Mouse (Mus musculus): Measurements from ENCODE around the gene Ap3s2. TPM values are rescaled to one million over a fixed set of nuclear protein-coding genes. Genes with fewer than 3 reads are reported as not detected.

The Ap3s2 gene
- polyA plus RNA-seq, 1 experiment from 2014 or later = 48.7 TPM

- Histone ChIP-seq H3K27ac (no peak overlapping the region), H3K9ac (no peak overlapping the region), H3K4me2 (replicated peaks) (no peak overlapping the region), H3K4me1 (peaks cover 8% of the 10 kb centered on the region; the same call in 1 of the 2 replicates), H3K27me3 (no peaks in the 10 kb centered on the region), H3K9me3 (replicated peaks) (no peaks in the 10 kb centered on the region), H3K36me3 (no peaks in the 10 kb centered on the region), H3K4me3 (no peak overlapping the region)
- ATAC-seq (ENCODE audit: low FRiP score) = no peak
- WGBS = 71% methylated on average over 11 of the region's 11 CpGs
Observed at GRCm38 (mm10) chr7:79858202-79858934, 62.1 kb downstream of the Ap3s2 start.

- no peak for ATAC-seq (ENCODE audit: low FRiP score)
- H3K4me2 ChIP-seq (replicated peaks) = no peak overlapping the region
- H3K4me3 ChIP-seq = no peak overlapping the region
- H3K36me3 ChIP-seq = no peaks in the 10 kb centered on the region
- H3K9me3 ChIP-seq (replicated peaks) = no peaks in the 10 kb centered on the region
- H3K4me1 ChIP-seq = peaks cover 8% of the 10 kb centered on the region; the same call in 1 of the 2 replicates
- 84% methylated on average over 4 of the region's 4 CpGs for WGBS
- no peaks in the 10 kb centered on the region for H3K27me3 ChIP-seq
- no peak overlapping the region for H3K27ac ChIP-seq
- H3K9ac ChIP-seq = no peak overlapping the region
Observed at GRCm38 (mm10) chr7:79856305-79856704, 64.1 kb downstream of the Ap3s2 start.

GRCm38 (mm10) chr7:79847456-79848451, 72.7 kb downstream of the Ap3s2 start:
- Histone ChIP-seq H3K4me1 (peaks cover 10% of the 10 kb centered on the region), H3K9me3 (replicated peaks) (no peaks in the 10 kb centered on the region), H3K27me3 (peaks cover 25% of the 10 kb centered on the region), H3K36me3 (no peaks in the 10 kb centered on the region), H3K4me3 (peak overlapping the region; percentile 34), H3K27ac (no peak overlapping the region), H3K4me2 (replicated peaks) (peak overlapping the region; percentile 58), H3K9ac (peak overlapping the region; percentile 43)
- 10% methylated on average over 53 of the region's 53 CpGs for WGBS
- ATAC-seq (ENCODE audit: low FRiP score) = no peak

GRCm38 (mm10) chr7:79846342-79846741, 74.1 kb downstream of the Ap3s2 start:
- no peak overlapping the region for H3K4me2 ChIP-seq (replicated peaks)
- H3K36me3 ChIP-seq = no peaks in the 10 kb centered on the region
- H3K27me3 ChIP-seq = peaks cover 25% of the 10 kb centered on the region
- H3K9ac ChIP-seq = no peak overlapping the region
- no peak overlapping the region for H3K27ac ChIP-seq
- H3K4me3 ChIP-seq = no peak overlapping the region
- H3K4me1 ChIP-seq = peaks cover 10% of the 10 kb centered on the region
- WGBS = 65% methylated on average over 2 of the region's 2 CpGs
- no peaks in the 10 kb centered on the region for H3K9me3 ChIP-seq (replicated peaks)
- ATAC-seq (ENCODE audit: low FRiP score) = no peak

- 83% methylated on average over 8 of the region's 8 CpGs for WGBS
- no peak for ATAC-seq (ENCODE audit: low FRiP score)
- H3K27me3 ChIP-seq = peaks cover 19% of the 10 kb centered on the region
Observed at GRCm38 (mm10) chr7:79844090-79844802, 76.2 kb downstream of the Ap3s2 start.

GRCm38 (mm10) chr7:79842163-79842562, 78.3 kb downstream of the Ap3s2 start:
- WGBS = 59% methylated on average over 7 of the region's 7 CpGs
- H3K27me3 ChIP-seq = peaks cover 6% of the 10 kb centered on the region
- no peaks in the 10 kb centered on the region for H3K4me1 ChIP-seq
- no peak for ATAC-seq (ENCODE audit: low FRiP score)
- no peak overlapping the region for H3K4me3 ChIP-seq
- no peaks in the 10 kb centered on the region for H3K36me3 ChIP-seq
- H3K27ac ChIP-seq = no peak overlapping the region
- no peaks in the 10 kb centered on the region for H3K9me3 ChIP-seq (replicated peaks)
- no peak overlapping the region for H3K4me2 ChIP-seq (replicated peaks)
- H3K9ac ChIP-seq = no peak overlapping the region

More at GRCm38 (mm10) chr7:79844090-79844802, 76.2 kb downstream of the Ap3s2 start:
- Histone ChIP-seq H3K4me1 (peaks cover 10% of the 10 kb centered on the region), H3K27ac (no peak overlapping the region), H3K9ac (no peak overlapping the region), H3K4me3 (no peak overlapping the region), H3K4me2 (replicated peaks) (no peak overlapping the region), H3K9me3 (replicated peaks) (no peaks in the 10 kb centered on the region), H3K36me3 (no peaks in the 10 kb centered on the region)

GRCm38 (mm10) chr7:79837247-79837646, 83.2 kb downstream of the Ap3s2 start:
- Histone ChIP-seq H3K4me3 (no peak overlapping the region), H3K4me2 (replicated peaks) (no peak overlapping the region), H3K27ac (no peak overlapping the region), H3K4me1 (no peaks in the 10 kb centered on the region), H3K9me3 (replicated peaks) (no peaks in the 10 kb centered on the region), H3K36me3 (no peaks in the 10 kb centered on the region), H3K9ac (no peak overlapping the region), H3K27me3 (no peaks in the 10 kb centered on the region)
- 75% methylated on average over 2 of the region's 2 CpGs for WGBS
- ATAC-seq (ENCODE audit: low FRiP score) = no peak

GRCm38 (mm10) chr7:79835196-79835595, 85.3 kb downstream of the Ap3s2 start:
- 95% methylated on average over 6 of the region's 6 CpGs for whole genome bisulfite sequencing
- Histone ChIP-seq H3K9me3 (replicated peaks) (no peaks in the 10 kb centered on the region), H3K36me3 (no peaks in the 10 kb centered on the region), H3K27ac (no peak overlapping the region), H3K4me2 (replicated peaks) (no peak overlapping the region), H3K4me3 (no peak overlapping the region), H3K9ac (no peak overlapping the region), H3K27me3 (no peaks in the 10 kb centered on the region), H3K4me1 (no peaks in the 10 kb centered on the region)
- no peak for ATAC-seq (ENCODE audit: low FRiP score)

- Histone ChIP-seq H3K4me1 (no peaks in the 10 kb centered on the region), H3K9ac (no peak overlapping the region), H3K4me3 (no peak overlapping the region), H3K27ac (no peak overlapping the region), H3K9me3 (replicated peaks) (no peaks in the 10 kb centered on the region), H3K27me3 (no peaks in the 10 kb centered on the region), H3K4me2 (replicated peaks) (no peak overlapping the region), H3K36me3 (no peaks in the 10 kb centered on the region)
- ATAC-seq (ENCODE audit: low FRiP score) = no peak
Observed at GRCm38 (mm10) chr7:79832980-79833379, 87.5 kb downstream of the Ap3s2 start.

- H3K27me3 ChIP-seq = no peaks in the 10 kb centered on the region
- no peak overlapping the region for H3K4me3 ChIP-seq
- H3K36me3 ChIP-seq = no peaks in the 10 kb centered on the region
- 78% methylated on average over 6 of the region's 6 CpGs for WGBS
- no peaks in the 10 kb centered on the region for H3K4me1 ChIP-seq
- H3K27ac ChIP-seq = no peak overlapping the region
- no peak overlapping the region for H3K4me2 ChIP-seq (replicated peaks)
- ATAC-seq (ENCODE audit: low FRiP score) = no peak
- no peaks in the 10 kb centered on the region for H3K9me3 ChIP-seq (replicated peaks)
- no peak overlapping the region for H3K9ac ChIP-seq
Observed at GRCm38 (mm10) chr7:79831585-79831984, 88.9 kb downstream of the Ap3s2 start.

GRCm38 (mm10) chr7:79831145-79831544, 89.3 kb downstream of the Ap3s2 start:
- WGBS = 78% methylated on average over 6 of the region's 6 CpGs
- H3K4me2 ChIP-seq (replicated peaks) = no peak overlapping the region
- ATAC-seq (ENCODE audit: low FRiP score) = no peak
- H3K36me3 ChIP-seq = no peaks in the 10 kb centered on the region
- no peaks in the 10 kb centered on the region for H3K9me3 ChIP-seq (replicated peaks)
- H3K4me3 ChIP-seq = no peak overlapping the region
- H3K27ac ChIP-seq = no peak overlapping the region
- H3K27me3 ChIP-seq = no peaks in the 10 kb centered on the region
- no peaks in the 10 kb centered on the region for H3K4me1 ChIP-seq
- H3K9ac ChIP-seq = no peak overlapping the region

- no peak for ATAC-seq (ENCODE audit: low FRiP score)
- no peaks in the 10 kb centered on the region for H3K36me3 ChIP-seq
- no peaks in the 10 kb centered on the region for H3K27me3 ChIP-seq
- no peak overlapping the region for H3K4me3 ChIP-seq
- H3K4me2 ChIP-seq (replicated peaks) = no peak overlapping the region
- H3K9ac ChIP-seq = no peak overlapping the region
- WGBS = 84% methylated on average over 3 of the region's 3 CpGs
- 0 out of 2 replicates have a peak, but pooled peaks cover 4% of the 10 kb centered on the region for H3K9me3 ChIP-seq (replicated peaks)
- no peaks in the 10 kb centered on the region for H3K4me1 ChIP-seq
- no peak overlapping the region for H3K27ac ChIP-seq
Observed at GRCm38 (mm10) chr7:79828341-79828740, 92.1 kb downstream of the Ap3s2 start.

Measured in hindbrain, embryonic 12.5 days (tissue).